Mouse (Mus musculus): ENCODE measurements around the gene Slc13a2.

DNA sequence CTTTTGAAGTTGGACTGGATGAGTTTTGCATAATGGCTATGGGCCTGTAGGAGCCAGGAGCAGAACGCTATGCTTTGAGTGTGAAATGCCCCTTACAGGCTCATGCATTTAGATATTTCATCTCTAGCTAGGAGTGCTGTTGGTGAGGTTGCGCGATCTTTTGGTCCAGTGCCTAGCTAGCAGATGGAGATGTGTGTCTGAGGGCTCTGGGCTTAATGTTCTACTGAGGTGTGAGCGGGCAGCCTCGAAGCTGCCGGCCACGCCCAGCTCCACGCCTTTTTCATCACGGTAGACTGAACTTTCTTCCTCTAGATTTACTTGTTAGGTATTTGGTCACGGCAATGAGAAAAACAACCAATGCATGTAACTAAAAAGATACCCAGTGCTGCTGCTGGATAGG lies 9.2 kb upstream of the Slc13a2 start:
- no peak for TF ChIP-seq CTCF (IDR thresholded peaks at IDR 0.05; ENCODE audit: low read depth)
- TF ChIP-seq EP300 (IDR thresholded peaks at IDR 0.05; ENCODE audit: low read depth): no peak
